Mouse (Mus musculus) ES-E14 (cell line): ENCODE data around the gene Tpo.

Source experiments
- CHD2 ChIP-seq: IDR thresholded peaks from 2 replicates; pipeline ENCODE4 v1.6.1; 2014; ENCODE audit warnings: mild to moderate bottlenecking, low read depth, low read length, inconsistent platforms
- ZC3H11A ChIP-seq: IDR thresholded peaks from 2 replicates; pipeline ENCODE4 v1.6.1; 2012; ENCODE audit warnings: low read depth, mild to moderate bottlenecking, inconsistent platforms, low read length, borderline replicate concordance

DNA sequence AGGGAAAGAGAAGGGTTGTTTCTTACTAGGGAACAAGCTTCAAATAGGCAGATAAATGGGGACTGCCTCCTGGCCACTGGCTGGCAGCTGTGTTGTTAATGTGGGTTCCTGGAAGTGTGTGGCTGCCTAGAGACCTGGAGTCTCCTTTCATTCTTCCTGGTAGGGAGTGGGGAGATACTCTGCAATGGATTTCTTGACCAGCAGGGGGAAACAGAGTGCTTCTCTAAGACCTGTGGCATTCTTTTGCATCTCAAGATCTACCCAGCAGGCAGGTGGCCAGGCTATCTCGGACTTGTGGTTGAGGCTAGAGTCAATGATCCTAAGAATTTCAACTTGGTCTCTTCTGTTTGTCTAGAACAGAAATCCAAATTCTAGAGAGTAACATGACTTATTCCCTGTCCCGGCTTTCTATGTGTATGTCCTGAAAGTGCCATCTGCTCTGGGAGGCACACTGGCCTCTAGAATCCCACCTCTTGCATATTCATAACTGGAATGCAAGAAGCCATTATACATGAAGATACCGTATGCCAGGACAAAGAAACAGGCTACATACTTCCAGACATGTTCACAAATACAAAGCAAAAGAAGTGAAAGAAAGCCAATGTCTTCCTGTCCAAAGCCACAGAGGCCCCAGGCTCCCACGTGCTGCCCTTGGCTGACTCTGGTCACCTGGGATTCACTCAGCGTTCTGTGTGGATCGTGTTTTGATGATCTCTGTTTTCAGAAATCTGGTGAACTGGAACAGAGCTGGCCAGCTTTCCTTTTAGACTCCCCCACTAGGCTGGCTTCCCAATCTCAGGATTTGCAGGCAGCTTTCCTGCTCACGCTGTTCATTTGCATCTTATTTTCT is 3.6 kb downstream of the Tpo start:
- TF ChIP-seq ZC3H11A, result peak; percentile 45; the same call in 1 of the 2 replicates
- no peak for TF ChIP-seq CHD2
